Mouse (Mus musculus) 3T3-L1 (cell line): ENCODE results near the gene Magi3.

Experiments used
- DNase-seq: peaks from one replicate; pipeline ENCODE4 v3.0.0-alpha.2; 2015; ENCODE audit warnings: low read depth, low spot score

The Magi3 gene

GRCm38 (mm10) chr3:104220295-104220965, at the start of gene Magi3:
Gene Magi3, minus strand, starts transcription at chr3:104220374.
- DNase-seq = peak; percentile 98

DNA sequence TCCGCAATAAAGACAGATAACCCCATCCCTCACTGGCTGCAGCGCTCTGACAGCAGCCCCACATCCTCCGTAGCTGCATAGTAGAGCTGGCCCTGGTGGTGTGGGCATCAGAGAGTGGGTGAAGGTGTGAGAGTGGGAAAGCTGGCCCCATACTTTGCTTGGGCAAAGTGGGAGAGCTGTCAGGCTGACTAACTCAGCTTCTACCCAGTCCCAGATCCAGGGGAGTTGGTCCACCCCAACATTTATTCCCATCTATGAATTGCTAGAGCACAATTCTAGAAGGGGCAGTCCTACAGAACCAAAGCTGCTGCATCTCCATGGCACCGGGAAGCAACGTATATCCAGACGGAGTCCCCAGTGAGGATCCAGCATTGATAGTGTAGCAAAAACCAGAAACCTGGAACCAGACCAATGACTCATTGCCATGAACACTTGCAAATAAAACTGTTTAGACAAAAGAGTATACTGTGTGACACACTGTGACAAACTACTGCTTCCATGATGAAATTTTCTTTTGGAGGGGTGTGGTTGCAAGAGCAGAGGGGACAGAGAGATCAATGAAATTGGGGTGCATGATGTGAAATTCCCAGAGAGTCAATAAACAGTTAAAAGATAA, 44.5 kb upstream of the Magi3 start:
- peak; percentile 77 for DNase-seq

DNA sequence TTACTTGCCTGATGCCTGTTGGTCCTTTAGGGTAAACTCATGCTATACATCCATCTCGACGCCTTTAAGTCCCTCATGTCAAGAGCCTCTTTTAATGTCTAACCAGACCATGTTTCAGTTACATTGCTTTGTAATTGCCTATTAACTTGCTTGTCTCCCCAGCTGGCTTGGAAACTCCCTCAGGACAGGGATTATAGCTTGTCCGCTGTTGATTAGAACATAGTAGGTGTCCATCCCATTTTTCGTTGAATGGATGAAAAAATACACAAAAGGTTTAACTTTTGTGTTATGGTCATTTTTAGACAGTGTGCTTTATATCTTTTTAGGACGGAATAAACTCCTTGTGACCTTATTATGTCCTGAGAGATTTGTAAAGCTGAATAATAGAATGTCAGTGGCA, 40.0 kb upstream of the Magi3 start:
- DNase-seq = no peak

DNA sequence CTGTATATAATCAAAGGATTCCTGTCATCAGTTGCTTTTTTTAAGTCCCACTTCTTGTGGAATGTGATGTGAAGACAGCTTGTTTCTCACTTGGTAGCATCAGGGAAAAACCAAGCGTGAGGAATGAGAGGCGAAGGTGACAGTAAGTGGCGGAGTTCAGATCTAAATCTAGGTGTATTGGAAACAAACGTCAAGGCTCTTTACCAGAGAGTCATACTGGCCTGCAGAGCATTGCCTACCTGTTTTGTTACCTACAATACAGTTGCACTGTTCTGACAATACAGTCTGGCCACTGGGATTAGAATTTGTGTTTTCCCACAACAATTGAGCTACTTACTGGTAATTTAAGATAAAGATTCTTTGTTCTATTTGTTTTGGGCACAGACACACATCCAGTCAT, 39.0 kb upstream of the Magi3 start:
- DNase-seq = no peak

DNA sequence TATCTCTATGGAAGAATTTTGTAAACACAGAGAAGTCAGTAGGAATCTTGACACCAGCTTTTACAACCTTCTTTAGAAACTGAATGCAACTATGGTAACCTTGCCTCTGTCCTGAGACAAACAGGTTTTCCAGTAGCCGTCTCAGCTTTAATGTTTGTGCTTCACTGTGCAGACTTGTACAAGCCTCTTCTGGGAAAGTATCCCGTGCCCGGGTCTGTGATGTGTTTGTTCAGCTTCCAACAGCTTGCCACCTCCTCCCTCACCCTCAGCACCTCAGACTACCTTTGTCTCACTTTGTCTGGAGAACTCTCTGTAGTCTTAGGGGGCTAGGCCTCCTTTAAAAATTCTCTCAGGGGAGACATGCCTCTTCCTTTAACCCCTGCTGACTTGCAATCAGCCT, 36.9 kb upstream of the Magi3 start:
- DNase-seq = no peak

DNA sequence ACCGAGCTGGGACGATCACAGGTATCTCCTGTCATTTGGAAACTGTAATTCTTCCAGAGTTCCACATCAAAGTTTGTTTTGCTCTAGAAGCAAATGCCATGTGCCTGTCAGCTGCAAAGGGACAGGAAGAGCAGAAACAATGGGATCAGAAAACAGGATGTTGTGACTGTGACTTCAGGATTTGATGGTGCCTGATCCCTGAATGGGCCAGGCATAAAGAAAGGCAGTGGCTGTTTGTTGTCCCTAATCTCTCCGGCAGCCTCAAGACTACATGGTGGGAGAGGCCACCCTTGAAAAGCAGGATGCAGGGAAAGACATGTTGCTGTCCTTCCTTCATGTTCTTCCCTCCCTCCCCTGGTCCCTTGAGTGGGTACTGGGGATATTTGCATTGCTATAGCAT, 33.6 kb upstream of the Magi3 start:
- no peak for DNase-seq

DNA sequence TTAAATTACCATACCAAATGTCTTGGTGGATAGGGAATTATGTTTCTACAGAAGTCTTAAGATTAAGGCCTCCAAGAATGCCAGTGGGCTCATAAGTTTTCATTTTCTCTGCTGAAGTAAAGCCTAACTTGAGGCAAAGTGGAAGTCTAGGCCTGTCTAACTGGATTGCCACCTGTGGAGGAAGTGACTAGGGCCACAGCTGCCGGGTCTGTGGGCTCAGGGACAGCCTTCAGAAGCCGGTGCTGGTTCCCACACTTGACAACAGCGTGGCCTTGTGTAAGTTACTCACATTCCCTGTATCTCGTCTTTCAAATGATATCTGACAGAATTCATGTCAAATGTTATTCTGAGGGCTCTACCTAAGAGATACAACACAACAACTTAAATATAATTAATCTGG, 27.7 kb upstream of the Magi3 start:
- no peak for DNase-seq

DNA sequence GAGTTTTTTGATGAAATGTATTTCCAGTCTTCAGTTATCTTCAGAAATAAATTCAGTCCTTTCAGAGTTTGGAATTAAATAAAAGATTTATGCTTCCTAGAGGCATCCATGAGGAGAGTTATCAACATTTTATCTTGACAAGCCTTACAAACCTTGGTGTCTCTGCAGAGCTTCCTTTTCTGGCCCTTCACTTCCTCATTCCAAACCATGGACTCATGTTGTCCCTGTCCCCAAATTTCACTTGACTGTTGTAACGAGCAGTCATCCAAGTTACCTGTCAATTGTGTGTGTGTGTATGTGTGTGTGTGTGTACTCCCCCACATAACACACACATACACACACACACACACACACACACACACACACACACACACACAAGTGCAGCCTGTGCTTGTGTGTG, 26.9 kb upstream of the Magi3 start:
- DNase-seq = no peak

- DNase-seq = no peak
These were observed 24.2 kb upstream of the Magi3 start for GRCm38 (mm10) chr3:104244373-104244772.

DNA sequence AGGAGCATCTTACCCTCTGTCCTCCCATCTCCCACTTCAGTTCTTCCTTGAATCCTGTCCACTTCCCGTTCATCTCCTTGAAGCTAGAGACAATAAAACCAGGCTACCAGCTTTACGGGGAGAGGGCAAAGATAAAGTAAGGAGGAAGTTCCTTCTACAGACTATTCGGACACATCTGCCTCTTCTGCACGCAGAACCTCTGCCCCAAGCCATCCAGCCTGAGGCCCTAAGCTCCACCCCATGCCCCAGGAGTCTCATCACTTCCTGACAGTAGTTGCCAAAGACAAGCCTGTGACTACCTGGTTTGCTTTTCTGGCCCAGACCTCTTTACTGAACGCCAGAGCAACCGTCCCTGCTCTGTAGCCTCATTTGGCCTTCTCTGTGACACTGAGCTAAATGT, 23.8 kb upstream of the Magi3 start:
- DNase-seq = no peak

DNA sequence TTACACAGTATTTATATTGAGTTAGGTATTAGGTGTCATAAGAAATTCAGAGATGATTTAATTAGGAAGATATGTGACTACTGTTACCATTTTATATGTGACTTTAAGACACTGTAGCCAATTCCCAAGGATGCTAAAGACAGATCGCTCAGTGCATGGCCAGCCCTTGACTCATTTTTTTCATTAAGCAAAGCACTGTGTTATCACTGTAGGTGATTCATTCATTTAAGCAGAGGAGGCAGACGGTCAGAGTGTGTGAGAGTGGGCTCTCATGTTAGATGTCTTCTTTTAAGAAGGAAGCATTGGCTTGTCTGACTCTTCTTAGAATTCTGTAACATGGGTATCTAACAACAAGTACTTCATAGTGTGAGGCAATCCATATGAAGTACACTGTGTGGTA, 19.6 kb upstream of the Magi3 start:
- peak; percentile 80 for DNase-seq

DNA sequence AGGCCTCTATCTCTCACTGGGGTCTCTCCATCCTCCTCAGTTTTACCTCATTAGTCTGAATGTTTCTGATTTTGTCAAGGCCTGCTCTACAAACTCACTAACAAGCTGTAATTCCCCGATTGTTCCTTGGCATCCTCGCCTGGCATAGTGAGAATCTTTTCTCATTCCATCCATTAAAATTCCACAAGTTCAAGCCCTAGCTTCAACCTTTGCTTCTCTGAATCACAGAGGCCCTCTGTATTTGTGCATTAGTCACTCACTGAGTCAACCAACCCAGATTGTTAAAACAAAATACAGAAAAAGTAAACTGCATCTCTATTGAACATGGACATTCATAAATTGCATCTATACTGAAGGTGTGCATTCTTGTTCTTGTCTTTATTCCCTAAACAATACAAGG, 19.2 kb upstream of the Magi3 start:
- DNase-seq = peak; percentile 78

DNA sequence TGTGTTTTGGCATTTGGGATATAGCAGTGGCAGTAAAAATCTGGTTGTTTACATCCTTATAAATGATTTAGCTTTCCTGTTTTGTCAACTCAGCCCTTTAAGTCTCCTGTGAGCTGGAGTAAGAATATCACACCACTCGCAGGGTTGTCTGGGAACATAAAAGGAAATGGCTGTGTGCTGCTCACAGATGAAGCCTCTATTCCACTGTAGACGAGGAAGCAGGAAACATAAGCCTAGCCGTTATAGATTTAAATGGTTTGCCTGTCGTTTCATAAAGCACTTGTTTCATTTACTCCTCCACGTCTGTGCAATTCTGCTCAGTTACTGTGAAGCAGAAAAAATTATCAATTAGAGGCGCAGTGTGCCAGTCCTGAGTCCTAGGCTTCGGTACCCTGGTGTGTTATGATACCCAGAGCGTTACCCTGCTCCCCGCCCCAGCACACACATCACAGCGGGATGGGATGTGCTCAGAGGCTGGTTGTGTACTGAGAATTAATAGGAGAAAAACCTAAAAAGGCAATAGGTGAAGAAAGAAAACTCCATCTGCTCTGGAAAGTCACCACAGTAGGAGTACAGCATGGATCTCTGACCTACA, 17.8 kb upstream of the Magi3 start:
- DNase-seq = no peak

DNA sequence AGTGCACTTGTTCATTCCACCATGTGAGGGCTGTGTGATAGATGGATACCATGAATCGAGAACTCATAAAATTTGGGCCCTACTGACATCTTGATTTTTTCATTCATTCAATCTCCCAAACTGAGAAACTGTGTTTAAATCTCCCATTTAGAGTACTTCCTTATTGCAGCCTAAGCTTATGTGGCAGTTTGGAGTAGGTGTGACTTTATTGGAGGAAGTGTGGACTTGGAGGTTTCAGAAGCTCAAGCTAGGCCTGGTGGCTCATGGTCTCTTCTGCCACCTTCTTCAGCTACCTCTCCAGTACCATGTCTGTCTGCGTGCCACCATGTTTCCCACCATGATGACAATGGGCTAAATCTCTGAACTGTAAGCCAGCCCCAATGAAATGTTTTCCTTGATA, 15.9 kb upstream of the Magi3 start:
- no peak for DNase-seq

- no peak for DNase-seq
These were observed 14.9 kb upstream of the Magi3 start for GRCm38 (mm10) chr3:104235099-104235498.

- peak; percentile 79 for DNase-seq
These were observed 13.5 kb upstream of the Magi3 start for GRCm38 (mm10) chr3:104233366-104234312.

GRCm38 (mm10) chr3:104227438-104228111, 7.4 kb upstream of the Magi3 start:
- DNase-seq = no peak

- DNase-seq = no peak
These were observed 6.6 kb upstream of the Magi3 start for GRCm38 (mm10) chr3:104226731-104227130.

GRCm38 (mm10) chr3:104221156-104221555, 982 bp upstream of the Magi3 start:
- no peak for DNase-seq

GRCm38 (mm10) chr3:104219531-104220294, 461 bp downstream of the Magi3 start:
- DNase-seq = peak; percentile 35

GRCm38 (mm10) chr3:104218926-104219325, 1.2 kb downstream of the Magi3 start:
- no peak for DNase-seq
